Mouse (Mus musculus) T-cell, adult 2 months (primary cell): ENCODE data around the gene Cib3.
A peak's percentile ranks its signal among the peaks of the same experiment; 100 is the strongest.

ENCODE experiments used
- DNase-seq: peaks from one replicate; pipeline ENCODE4 v3.0.0; 2022; ENCODE audit warnings: low spot score

The Cib3 gene

GRCm38 (mm10) chr8:72210222-72210621 lies 2.4 kb downstream of the Cib3 start:
- no peak for DNase-seq

GRCm38 (mm10) chr8:72208582-72208981 lies 4.1 kb downstream of the Cib3 start:
- no peak for DNase-seq

GRCm38 (mm10) chr8:72197997-72198396 lies 14.6 kb downstream of the Cib3 start:
- no peak for DNase-seq

- DNase-seq, result no peak
Measured at GRCm38 (mm10) chr8:72192065-72192464, 20.6 kb downstream of the Cib3 start.

GRCm38 (mm10) chr8:72190215-72190539 lies 22.5 kb downstream of the Cib3 start:
- DNase-seq, result no peak

- DNase-seq, result peak; percentile 83
Measured at GRCm38 (mm10) chr8:72189417-72190214, 23.0 kb downstream of the Cib3 start, which contains the start of gene Hsh2d. TSS of gene Hsh2d (plus strand) at chr8:72189638.

- no peak for DNase-seq
Measured at GRCm38 (mm10) chr8:72187793-72188331, 24.8 kb downstream of the Cib3 start.

- no peak for DNase-seq
Measured at GRCm38 (mm10) chr8:72183554-72184202, 29.0 kb downstream of the Cib3 start.

GRCm38 (mm10) chr8:72177346-72177925 lies 35.2 kb downstream of the Cib3 start:
- DNase-seq, result peak; percentile 70

- peak; percentile 68 for DNase-seq
Measured at GRCm38 (mm10) chr8:72169681-72170249, 42.9 kb downstream of the Cib3 start.

- DNase-seq, result peak; percentile 94
Measured at GRCm38 (mm10) chr8:72169098-72169668, 43.5 kb downstream of the Cib3 start.

- DNase-seq, result peak; percentile 55
Measured at GRCm38 (mm10) chr8:72162821-72163220, 49.8 kb downstream of the Cib3 start.

- DNase-seq, result peak; percentile 100
Measured at GRCm38 (mm10) chr8:72160707-72161697, 51.6 kb downstream of the Cib3 start, which contains the start of gene Rab8a. TSS of gene Rab8a (plus strand) at chr8:72161200.

GRCm38 (mm10) chr8:72160007-72160406 lies 52.6 kb downstream of the Cib3 start:
- peak; percentile 34 for DNase-seq

GRCm38 (mm10) chr8:72158726-72159125 lies 53.9 kb downstream of the Cib3 start:
- no peak for DNase-seq

- DNase-seq, result no peak
Measured at GRCm38 (mm10) chr8:72158096-72158495, 54.5 kb downstream of the Cib3 start.
